Mouse (Mus musculus) kidney, adult 2 months (tissue): ENCODE results near the gene Sox30. TPM values are rescaled to one million over a fixed set of nuclear protein-coding genes. Genes with fewer than 3 reads are reported as not detected.

Experiments used
- DNase-seq: peaks from one replicate; pipeline ENCODE4 v3.0.0; 2021
- H3K27ac ChIP-seq: fragments of 200-500 bp; 2 replicates; pipeline ENCODE4 v1.5.1; 2012; ENCODE audit warnings: low read depth, low read length, control low read depth, inconsistent platforms; ENCODE audit not compliant: insufficient read depth
- H3K27me3 ChIP-seq: fragments of 200-500 bp; replicated peaks from 2 replicates; pipeline ENCODE4 v1.6.1; 2012; ENCODE audit warnings: mild to moderate bottlenecking, moderate library complexity, low read length, inconsistent platforms; ENCODE audit not compliant: control insufficient read depth, insufficient read depth
- H3K36me3 ChIP-seq: fragments of 200-500 bp; 2 replicates; pipeline ENCODE4 v1.6.1; 2012; ENCODE audit warnings: mild to moderate bottlenecking, moderate library complexity, low read length, inconsistent platforms; ENCODE audit not compliant: control insufficient read depth, insufficient read depth
- H3K4me1 ChIP-seq: fragments of 200-500 bp; 2 replicates; pipeline ENCODE4 v1.6.1; 2011; ENCODE audit warnings: low read length; ENCODE audit not compliant: control insufficient read depth, insufficient read depth
- H3K4me3 ChIP-seq: fragments of 200-500 bp; 2 replicates; pipeline ENCODE4 v1.5.1; 2011; ENCODE audit warnings: mild to moderate bottlenecking, low read depth, low read length, control low read depth; ENCODE audit not compliant: insufficient read depth
- CTCF ChIP-seq: fragments of 200-500 bp; conservative IDR thresholded peaks from 2 replicates; pipeline ENCODE4 v1.5.1; 2011; ENCODE audit warnings: low read depth, mild to moderate bottlenecking, control low read depth, low read length, moderate library complexity, mixed read lengths; ENCODE audit not compliant: insufficient read depth, insufficient read length
- POLR2A ChIP-seq: fragments of 200-500 bp; IDR thresholded peaks from one replicate; pipeline ENCODE4 v1.6.1; 2011; ENCODE audit warnings: low read depth, low read length, control low read depth
- WGBS: fragments of 180-500 bp; shearing (Covaris S2); methylation state at CpG from one replicate; pipeline ENCODE4 v1.1.7; 2018; 5-methylcytosine and 5-hydroxymethylcytosine counted together
- polyA plus RNA-seq: library from polyadenylated mRNA; depleted of rRNA; stranded (reverse); fragments of >200 nt; gene quantifications from 2 replicates; pipeline ENCODE4 v1.2.3, GENCODE M21; 2012

Gene Sox30
- polyA plus RNA-seq, 1 experiment = 0.11 TPM

DNA sequence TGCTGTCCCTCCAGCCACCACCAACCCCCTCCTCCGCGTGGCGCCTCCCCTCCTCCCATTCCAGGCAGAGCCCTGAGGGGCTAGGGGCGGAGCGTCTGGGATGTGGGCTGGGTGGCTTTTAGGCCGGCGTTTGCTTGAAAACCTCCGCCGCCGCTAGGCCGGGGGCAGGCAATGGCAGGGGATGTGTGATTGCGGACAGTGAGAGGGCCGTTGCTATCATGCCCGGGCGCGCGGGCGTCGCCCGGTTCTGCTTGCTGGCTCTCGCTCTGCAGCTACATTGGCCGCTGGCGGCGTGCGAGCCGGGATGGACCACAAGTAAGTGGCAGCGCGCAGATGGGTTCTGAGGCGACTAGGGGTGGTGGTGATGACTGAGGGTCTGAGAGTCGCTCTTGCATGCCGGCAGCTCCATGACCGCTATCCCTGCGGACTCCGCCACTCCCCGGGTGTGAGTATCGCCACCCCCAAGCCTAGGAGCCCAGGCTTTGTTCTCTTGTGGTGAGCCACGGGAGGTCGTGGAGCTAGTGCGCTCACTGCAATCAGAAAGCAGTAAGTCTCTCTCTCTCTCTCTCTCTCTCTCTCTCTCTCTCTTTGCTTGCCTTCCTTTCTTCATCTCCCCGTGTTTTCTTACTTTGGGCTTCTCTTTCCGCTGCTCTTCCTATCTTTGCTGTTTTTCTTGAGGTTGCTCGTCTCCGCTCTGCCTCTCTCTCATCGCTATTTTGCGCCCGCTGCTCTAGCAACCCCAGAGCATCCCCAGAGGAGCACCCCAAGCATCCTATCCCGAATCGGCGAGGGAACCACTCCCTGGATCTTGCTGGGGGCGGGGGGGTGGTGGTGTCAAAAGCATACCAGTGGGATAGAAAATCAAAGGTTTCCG lies 76.0 kb downstream of the Sox30 start, which contains the start of gene Adam19:
Adam19 (plus strand) TSS at position 97 of the 874 bp plus-strand sequence.
- TF ChIP-seq CTCF (no peak), POLR2A (no peak)
- Histone ChIP-seq H3K27me3 (no peaks in the 10 kb centered on the region), H3K4me1 (0 out of 2 replicates have a peak, but pooled peaks cover 2% of the 10 kb centered on the region), H3K36me3 (no peaks in the 10 kb centered on the region), H3K4me3 (peak within 1 kb of the TSS; percentile 50), H3K27ac (peak within 1 kb of the TSS; percentile 32)
- peak; percentile 59 for DNase-seq
- under 1% methylated on average over 51 of the region's 51 CpGs for WGBS

DNA sequence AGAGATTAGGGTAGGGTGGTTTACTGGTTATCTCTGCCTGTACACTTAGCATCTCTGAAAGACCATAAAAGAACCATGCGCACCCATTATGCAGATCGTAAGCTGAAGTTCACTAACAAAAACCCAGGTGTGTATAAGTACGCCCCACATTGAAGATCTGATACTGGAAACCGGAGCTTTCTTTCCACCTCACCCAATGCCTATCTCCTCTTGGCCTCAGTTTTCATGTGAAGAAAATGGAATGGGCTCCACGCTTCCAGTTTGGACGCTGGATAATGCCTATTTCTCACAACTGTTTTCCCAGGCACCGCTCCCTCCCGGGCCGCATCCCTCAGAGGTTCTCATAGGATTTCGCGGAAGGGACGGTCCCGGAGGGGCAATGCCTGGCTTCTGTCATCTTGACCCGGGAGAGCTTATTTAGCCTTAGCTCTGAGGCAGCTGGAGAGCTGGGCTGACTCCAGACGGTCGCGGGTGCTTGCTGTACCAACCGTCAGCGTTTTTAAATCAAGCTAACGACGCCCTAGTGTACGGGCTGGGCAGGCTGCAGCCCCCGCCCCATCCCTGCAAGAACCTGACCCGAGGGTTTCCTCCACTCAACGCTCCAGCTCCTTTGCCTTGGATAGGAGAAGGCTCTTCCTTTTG lies 76.8 kb downstream of the Sox30 start:
- Histone ChIP-seq H3K27me3 (no peaks in the 10 kb centered on the region), H3K4me1 (0 out of 2 replicates have a peak, but pooled peaks cover 2% of the 10 kb centered on the region), H3K27ac (peak overlapping the region; percentile 16; the same call in 1 of the 2 replicates), H3K4me3 (peak overlapping the region; percentile 50), H3K36me3 (no peaks in the 10 kb centered on the region)
- no peak for DNase-seq
- WGBS = 4% methylated on average over 25 of the region's 25 CpGs
- no peak for TF ChIP-seq CTCF
- TF ChIP-seq POLR2A = no peak

DNA sequence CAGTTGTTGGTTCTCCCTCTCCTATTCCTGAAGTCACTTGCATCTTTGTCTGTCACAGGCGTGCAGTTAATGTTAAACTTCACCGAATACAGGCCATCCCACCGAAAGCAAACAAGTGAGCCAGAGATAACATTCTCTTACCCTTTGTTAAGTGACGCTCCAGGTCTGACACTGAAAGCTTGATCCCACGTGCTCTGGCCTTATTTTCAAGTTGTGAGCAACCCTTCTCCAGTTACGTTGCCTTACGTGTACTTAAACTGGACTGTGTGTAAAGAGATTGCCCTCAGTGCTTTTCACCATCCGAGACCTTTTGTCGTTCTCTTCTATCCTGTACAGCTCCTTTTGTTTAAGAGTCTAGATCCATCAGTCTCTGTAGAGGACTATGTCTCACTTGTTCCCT lies 77.9 kb downstream of the Sox30 start:
- TF ChIP-seq POLR2A = no peak
- no peak for TF ChIP-seq CTCF
- 0 out of 2 replicates have a peak, but pooled peaks cover 2% of the 10 kb centered on the region for H3K4me1 ChIP-seq
- 36% methylated on average over 9 of the region's 9 CpGs for WGBS
- H3K36me3 ChIP-seq = no peaks in the 10 kb centered on the region
- H3K27ac ChIP-seq = no peak overlapping the region
- no peaks in the 10 kb centered on the region for H3K27me3 ChIP-seq
- no peak overlapping the region for H3K4me3 ChIP-seq
- no peak for DNase-seq

DNA sequence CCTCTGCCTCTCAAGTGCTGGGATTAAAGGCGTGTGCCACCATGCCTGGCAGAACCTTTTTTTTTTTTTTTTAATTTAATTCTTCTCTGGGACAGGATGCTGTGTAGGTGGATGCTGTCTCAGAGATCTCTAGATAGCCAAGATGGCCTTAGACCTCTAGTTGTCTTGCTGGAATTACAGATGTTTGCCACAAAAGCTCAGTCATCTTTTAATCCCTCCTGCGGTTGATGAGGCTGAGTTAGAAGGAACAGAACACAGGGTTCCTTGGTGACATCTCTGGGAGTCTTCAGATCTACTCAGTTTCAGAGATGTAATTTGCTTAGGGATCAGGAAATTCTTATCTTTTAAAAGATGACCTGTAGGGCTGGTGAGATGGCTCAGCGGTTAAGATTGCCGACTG lies 78.8 kb downstream of the Sox30 start:
- H3K27me3 ChIP-seq = no peaks in the 10 kb centered on the region
- 0 out of 2 replicates have a peak, but pooled peaks cover 6% of the 10 kb centered on the region for H3K4me1 ChIP-seq
- H3K27ac ChIP-seq = no peak overlapping the region
- TF ChIP-seq POLR2A (no peak), CTCF (no peak)
- no peaks in the 10 kb centered on the region for H3K36me3 ChIP-seq
- 81% methylated on average over 4 of the region's 4 CpGs for WGBS
- no peak for DNase-seq
- H3K4me3 ChIP-seq = no peak overlapping the region

DNA sequence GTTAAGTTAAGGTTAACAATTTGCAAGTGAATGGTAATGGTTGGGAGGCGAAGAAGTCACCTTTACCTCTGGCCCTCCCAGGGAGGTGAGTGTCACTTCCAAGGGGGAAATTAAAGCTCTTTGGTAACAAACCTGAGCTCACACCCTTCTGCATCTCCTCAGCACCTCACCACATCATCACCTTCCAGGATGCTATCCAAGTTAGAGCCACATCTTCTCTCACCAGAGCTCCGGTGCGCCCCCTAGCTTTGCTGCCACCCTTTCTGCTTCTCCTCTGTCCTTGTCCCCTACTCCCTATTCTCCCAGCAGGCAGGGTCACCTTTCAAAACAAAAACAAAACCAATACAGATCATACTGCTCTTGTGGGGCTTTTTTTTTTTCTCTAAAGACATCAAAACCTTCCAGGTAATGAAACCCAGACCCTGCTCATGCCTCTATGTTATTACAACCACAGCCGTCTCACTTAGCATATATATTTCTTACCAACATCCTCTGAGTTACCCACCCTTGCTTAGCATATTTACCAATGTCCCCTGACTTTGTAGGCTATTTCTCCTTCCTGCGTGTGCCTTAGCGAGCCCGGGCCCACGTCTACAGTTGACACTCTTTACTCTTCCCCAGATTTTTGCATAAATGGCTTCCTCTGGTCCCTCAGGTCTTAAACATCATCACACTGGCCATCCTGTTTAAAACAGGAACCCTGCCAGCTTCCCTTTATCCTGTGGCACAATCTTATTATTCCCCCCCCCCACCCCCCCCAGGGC lies 80.0 kb downstream of the Sox30 start:
- Histone ChIP-seq H3K36me3 (no peaks in the 10 kb centered on the region), H3K27ac (no peak overlapping the region), H3K4me1 (0 out of 2 replicates have a peak, but pooled peaks cover 6% of the 10 kb centered on the region), H3K4me3 (no peak overlapping the region), H3K27me3 (no peaks in the 10 kb centered on the region)
- WGBS = 80% methylated on average over 8 of the region's 8 CpGs
- TF ChIP-seq CTCF (no peak), POLR2A (no peak)
- no peak for DNase-seq

DNA sequence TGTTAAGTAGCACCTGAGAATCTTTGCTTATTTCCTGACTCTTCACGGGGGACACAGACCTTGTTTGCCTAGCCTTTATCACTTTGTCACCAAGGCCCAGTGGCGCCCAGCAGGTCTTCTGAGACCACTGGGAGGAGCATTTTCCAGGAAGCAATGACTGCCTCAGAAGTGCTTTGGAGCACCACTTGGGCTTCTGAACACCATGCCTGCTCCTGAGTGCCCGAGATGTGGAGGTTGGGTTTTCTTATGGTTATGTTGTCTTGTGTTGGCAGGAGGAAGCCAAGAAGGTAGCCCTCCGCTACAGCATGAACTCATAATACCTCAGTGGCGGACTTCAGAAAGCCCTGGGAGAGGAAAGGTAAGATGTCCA lies 80.5 kb downstream of the Sox30 start:
- H3K4me1 ChIP-seq = 0 out of 2 replicates have a peak, but pooled peaks cover 6% of the 10 kb centered on the region
- no peaks in the 10 kb centered on the region for H3K36me3 ChIP-seq
- no peaks in the 10 kb centered on the region for H3K27me3 ChIP-seq
- DNase-seq = no peak
- H3K4me3 ChIP-seq = no peak overlapping the region
- WGBS = 77% methylated on average over 5 of the region's 5 CpGs
- TF ChIP-seq CTCF (no peak), POLR2A (no peak)
- H3K27ac ChIP-seq = no peak overlapping the region
